Mouse (Mus musculus) megakaryocyte-erythroid progenitor cell, adult 5 weeks (primary cell): ENCODE measurements around the gene Hoxa13. TPM values are rescaled to one million over a fixed set of nuclear protein-coding genes. Genes with fewer than 3 reads are reported as not detected.

ENCODE experiments used
- polyA plus RNA-seq: library from polyadenylated mRNA; stranded (reverse); fragments of >175 nt; gene quantifications from 2 replicates; pipeline ENCODE4 v1.2.3, GENCODE M21; 2012

The Hoxa13 gene
- not detected in 2 replicates for polyA plus RNA-seq

DNA sequence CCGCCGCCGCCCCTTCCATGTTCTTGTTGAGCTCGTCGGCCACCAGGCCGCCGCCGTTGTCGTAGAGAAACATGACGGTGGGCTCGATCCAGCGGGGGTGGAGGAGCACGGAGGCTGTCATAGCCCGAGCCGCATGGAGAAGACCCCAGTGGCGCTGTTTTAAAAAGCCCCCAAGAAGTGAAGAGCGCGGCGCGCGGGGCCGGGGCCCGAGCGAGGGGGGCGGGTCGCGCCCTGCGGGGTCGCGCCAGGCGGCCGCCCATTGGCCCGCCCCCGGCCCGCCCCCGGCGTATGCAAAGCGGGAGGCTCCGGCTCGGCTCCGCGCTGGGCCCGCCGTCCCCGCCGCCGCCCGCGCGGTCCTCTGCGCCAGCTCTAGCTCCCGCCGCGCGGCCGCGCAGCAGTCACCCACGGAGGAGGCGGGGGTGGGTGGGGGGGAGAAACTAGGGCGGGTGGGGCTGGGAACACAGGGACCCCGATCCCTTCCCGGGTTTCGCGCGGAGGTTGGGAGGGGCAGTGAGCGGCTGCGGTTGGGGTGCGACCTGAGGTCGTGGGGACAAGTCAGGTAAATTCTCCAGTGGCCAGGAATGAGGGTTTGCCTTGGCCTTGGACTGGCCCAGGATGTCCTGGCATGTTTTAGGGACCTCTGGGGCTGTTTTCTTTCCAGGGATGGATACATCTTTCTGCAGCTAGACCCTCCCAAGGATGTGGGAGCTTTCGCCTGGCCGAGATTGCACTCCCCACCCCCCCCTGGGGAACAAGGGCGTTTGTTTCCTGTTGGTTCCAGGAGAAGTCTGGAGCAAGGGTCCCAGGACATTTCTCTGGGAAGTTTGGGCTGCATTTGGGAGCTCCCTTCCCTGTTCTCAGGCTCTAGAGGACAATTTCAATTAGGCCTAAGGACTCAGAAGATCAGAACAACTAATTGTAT lies at the start of gene Hoxa13:
TSS of gene Hoxa13 (minus strand) at position 227 of the 922 bp plus-strand sequence.

DNA sequence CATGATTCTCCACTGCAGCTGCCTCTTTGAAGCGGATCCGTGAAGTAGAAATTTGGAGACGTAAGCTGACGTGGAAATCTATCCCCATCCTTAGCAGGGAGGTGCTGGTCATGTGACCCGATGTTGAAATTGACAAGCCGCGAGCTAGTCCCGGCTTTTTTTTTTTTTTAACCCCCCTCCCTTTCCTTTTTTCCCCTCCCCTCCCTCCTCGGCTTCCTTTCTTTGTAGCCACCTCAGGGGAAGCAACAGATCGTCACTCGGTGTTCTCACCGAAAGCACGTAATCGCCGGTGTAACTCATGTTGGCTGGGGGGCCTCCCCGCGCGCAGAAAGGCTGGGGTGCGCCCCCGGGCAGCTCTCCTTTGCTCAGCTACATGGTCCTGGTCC lies 14.9 kb downstream of the Hoxa13 start, which contains the start of gene Hoxa11:
TSS of gene Hoxa11 (minus strand) at position 54 of the 386 bp plus-strand sequence.

DNA sequence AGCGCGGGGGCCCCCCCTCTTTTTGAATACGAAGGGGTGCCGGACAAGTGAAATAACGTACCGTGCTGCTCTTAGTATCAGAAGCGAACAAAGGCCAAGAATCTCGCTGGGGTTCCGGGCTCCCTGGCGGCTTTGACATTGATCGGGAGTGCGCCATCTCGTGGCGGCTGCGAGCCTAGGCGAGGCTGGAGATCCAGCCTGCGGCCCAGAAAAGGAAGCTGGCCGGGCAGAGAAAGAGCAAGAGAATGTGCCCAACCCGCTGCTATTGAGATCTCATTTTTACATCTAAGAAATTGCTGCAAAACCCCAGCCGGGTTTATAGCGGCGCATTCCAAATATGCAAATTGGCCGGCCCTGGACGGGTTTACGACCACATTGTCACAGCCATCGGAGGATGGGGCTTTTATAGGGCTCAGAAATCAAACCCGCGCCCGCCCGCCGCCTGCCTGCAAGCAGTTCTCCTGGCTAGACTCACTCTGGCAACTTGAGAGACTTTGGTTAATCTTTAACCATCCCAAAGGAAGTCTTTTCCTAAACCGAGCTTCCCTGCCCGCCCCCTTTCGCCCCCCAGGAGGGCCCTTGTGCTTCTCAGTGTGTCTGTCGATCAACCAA lies 20.2 kb downstream of the Hoxa13 start, which contains the start of gene Hoxa10:
TSS of gene Hoxa10 (minus strand) at position 466 of the 612 bp plus-strand sequence.

DNA sequence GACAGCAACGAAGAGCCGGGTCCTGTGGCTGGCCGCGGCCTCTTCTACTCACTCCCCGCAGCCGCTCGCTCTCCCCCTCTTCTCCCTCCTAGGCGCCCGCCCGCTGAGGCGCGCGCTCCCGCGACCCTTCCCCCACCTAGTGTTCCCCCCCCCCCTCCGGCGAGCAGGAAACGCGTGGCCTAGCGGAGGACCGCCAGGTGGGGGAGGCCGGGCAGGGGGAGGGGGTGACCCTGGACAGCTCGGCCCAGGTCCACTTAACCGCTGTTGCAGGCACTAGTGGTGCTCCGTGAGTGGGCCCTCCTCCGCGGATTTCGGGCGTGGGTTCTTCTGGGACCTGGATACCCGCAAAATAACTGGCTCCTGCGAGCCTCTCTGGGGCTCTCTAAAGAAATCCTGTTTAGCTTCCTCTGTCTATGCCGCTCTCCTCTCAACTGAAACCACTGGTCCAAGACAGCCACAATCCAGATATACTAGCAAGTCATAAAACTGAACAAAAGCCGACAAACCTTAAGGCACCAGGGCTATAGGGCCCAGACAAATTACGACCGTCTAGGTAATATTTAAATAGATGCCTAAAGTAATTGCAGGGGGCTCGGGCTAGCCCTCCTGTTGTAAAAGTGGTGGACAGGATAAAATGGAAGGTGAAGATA lies 30.0 kb downstream of the Hoxa13 start, which contains the start of gene Hoxa9:
TSS of gene Hoxa9 (minus strand) at position 574 of the 650 bp plus-strand sequence.

DNA sequence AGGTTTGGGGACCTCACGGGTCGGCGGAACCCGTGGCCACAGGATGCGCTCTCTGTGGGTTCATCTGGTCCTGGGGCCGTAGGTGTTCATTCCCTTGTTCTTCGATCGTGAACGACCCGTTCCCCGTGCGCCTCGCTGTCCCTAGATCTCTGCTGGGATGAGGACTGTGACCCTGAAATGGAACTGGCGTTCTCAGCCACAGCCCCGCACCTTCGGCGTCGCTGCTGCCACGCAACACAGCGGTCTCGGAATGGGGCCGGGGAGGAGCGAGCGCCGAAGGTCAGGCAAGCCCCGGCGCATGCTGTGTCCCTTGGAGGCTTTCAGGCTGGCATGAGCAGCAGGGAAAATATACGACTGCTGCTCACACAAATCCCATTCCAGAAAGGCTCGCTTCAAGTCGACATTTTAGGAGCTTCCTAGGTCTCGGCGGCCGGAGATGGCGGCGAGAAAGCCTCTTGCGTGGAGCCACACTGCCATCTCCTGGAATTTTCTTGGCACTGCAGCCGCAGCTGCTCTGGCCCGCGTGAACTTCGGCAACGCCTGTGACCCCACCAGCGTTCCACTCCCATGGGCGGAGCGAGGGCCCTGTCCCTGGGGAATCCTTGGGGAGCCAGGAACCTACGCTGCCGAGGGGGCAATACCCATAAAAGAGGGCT lies 39.2 kb downstream of the Hoxa13 start, which contains the start of gene Hoxa7:
TSS of gene Hoxa7 (minus strand) at position 518 of the 656 bp plus-strand sequence.

DNA sequence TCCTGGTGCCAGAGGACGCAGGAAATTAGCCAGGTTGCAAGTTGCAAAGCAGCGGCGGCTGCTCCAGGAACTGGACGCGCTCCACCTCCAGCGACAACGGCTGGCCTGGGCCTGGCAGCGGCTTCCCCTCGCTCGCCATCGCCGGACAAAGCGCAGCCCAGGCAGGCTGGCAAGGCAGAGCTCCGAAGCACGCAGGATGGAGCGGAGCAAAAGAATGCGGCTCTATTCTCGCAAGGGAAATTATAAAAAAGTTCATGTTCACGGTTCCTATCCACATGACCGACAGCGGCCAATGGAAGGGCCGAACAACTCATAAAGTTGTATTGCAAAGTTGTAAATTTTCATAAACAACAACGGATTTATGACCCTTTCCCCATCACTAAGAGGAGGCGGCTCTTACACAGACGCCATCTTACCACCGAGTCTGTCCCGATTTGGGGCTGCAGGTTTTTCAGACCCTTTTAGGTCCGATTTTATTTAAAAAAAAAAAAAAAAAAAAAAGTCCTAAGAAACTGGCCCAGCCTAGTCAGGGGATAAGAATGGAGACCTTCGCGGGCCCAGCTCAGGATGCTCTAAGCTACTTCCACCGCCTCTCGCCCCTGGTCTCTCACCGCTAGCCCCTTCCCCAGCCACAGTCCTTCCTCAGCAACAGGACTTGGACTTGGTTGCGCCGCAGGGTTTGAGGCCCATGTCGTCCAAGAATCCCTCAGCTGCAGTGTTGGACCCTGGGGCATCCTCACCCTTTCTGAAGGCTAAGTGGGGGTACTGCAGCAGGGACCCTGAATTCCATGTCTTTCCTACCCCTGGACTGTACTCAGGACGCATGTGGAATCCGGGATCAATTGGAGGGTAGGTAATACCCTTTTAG lies 47.3 kb downstream of the Hoxa13 start, which contains the start of the genes Hoxa3 and Gm28308:
TSS of gene Hoxa3 (minus strand) at position 218 of the 868 bp plus-strand sequence.
TSS of gene Gm28308 (minus strand) at position 221 of the 868 bp plus-strand sequence.

DNA sequence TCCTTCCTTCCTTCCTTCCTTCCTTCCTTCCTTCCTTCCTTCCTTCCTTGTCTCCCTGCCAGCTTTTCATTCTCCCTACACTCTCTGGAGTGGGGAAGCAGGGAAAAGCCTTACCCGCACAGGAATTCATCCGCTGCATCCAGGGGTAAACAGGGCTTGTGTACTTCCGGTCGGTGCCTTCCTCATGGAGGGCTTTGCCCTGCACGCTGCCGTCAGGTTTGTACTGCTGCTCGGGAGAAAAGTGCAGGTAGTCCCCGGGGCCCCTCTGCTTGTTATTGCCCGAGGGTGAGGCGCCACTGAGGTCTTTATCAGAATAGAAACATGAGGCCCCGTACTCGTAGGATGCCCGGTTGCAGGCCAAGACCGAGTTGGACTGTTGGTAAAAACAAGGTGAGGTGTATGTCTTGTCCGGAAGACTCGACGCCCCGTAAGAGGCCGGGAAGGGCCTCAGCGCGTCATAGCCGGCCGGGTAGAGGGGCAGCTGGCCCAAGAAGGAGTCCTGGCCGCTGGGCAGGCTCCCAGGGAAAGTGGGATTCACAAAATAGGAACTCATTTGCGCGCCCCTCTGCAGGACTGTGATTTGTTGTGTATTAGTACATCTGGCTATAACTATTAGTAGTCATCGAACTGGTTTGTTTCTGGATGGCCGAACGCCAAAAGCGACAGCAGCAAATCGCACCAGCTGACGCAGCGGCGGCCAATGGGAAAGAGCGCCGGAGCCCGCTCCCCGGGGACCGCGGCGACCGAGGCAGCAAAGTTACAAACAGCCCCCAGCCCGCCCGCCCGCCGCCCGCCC lies 52.4 kb downstream of the Hoxa13 start, which contains the start of gene Hoxa6:
TSS of gene Hoxa6 (minus strand) at position 651 of the 796 bp plus-strand sequence.

Other genes starting within 250 kb of the Hoxa13 start
- gene Skap2, start 248.3 kb downstream of the Hoxa13 start, polyA plus RNA-seq: 5.5 and 6.0 TPM in 2 replicates
- 0.10 and 0.14 TPM in 2 replicates for gene Hoxa1, start 102.6 kb downstream of the Hoxa13 start, polyA plus RNA-seq
- gene Hoxa2, start 96.0 kb downstream of the Hoxa13 start, polyA plus RNA-seq: 0.16 and 0.51 TPM in 2 replicates
- not detected in 2 replicates for gene 5730596B20Rik, start 83.4 kb downstream of the Hoxa13 start, polyA plus RNA-seq
- gene Hoxa4, start 69.1 kb downstream of the Hoxa13 start, polyA plus RNA-seq: 1.7 and 2.2 TPM in 2 replicates
- gene Hoxa5, start 56.3 kb downstream of the Hoxa13 start, polyA plus RNA-seq: 5.1 and 8.4 TPM in 2 replicates
- gene Hoxa6, start 52.2 kb downstream of the Hoxa13 start, polyA plus RNA-seq: 3.5 and 6.1 TPM in 2 replicates
- gene Hoxa3, start 47.5 kb downstream of the Hoxa13 start, polyA plus RNA-seq: 3.2 and 3.5 TPM in 2 replicates
- 1.2 TPM in 2 replicates for gene Gm28308, start 47.5 kb downstream of the Hoxa13 start, polyA plus RNA-seq
- gene Hoxa7, start 39.0 kb downstream of the Hoxa13 start, polyA plus RNA-seq: 40.9 and 47.0 TPM in 2 replicates
- 67.7 and 90.5 TPM in 2 replicates for gene Hoxa9, start 29.8 kb downstream of the Hoxa13 start, polyA plus RNA-seq
- gene Hoxa10, start 20.0 kb downstream of the Hoxa13 start, polyA plus RNA-seq: 1.0 and 1.2 TPM in 2 replicates
- 0.04 TPM in 1 of 2 replicates, not detected in the other for gene Hoxa11, start 15.1 kb downstream of the Hoxa13 start, polyA plus RNA-seq
- 0.13 and 0.22 TPM in 2 replicates for gene Evx1, start 52.6 kb upstream of the Hoxa13 start, polyA plus RNA-seq